Mouse (Mus musculus) intestine, embryonic 14.5 days (tissue): ENCODE measurements around the gene Aven. TPM values are rescaled to one million over a fixed set of nuclear protein-coding genes. Genes with fewer than 3 reads are reported as not detected.

Experiments used
- ATAC-seq: fragments of 200-750 bp; cut with Nextera tagmentation; replicated peaks from 2 replicates; pipeline ENCODE4 v1.8.0; 2017; ENCODE audit warnings: low read depth, moderate number of reproducible peaks, moderate TSS enrichment, moderate library complexity; ENCODE audit not compliant: low FRiP score, low TSS enrichment
- DNase-seq: peaks from one replicate; pipeline ENCODE4 v3.0.0-alpha.2; 2018; ENCODE audit warnings: low spot score
- H3K27ac ChIP-seq: fragments of 300-500 bp; sonication (generic); 2 replicates; pipeline ENCODE4 v1.5.1; 2014; ENCODE audit warnings: low read depth, mild to moderate bottlenecking, control low read depth
- H3K27me3 ChIP-seq: fragments of 300-500 bp; sonication (generic); replicated peaks from 2 replicates; pipeline ENCODE4 v1.6.1; 2014; ENCODE audit warnings: low read length, control low read depth; ENCODE audit not compliant: control insufficient read depth, insufficient read depth
- H3K36me3 ChIP-seq: fragments of 300-500 bp; sonication (generic); 2 replicates; pipeline ENCODE4 v1.6.1; 2014; ENCODE audit warnings: low read length, control low read depth; ENCODE audit not compliant: control insufficient read depth, insufficient read depth
- H3K4me1 ChIP-seq: fragments of 300-500 bp; sonication (generic); replicated peaks from 2 replicates; pipeline ENCODE4 v1.6.1; 2014; ENCODE audit warnings: low read length, control low read depth, mixed read lengths; ENCODE audit not compliant: control insufficient read depth, insufficient read depth
- H3K4me2 ChIP-seq: fragments of 300-500 bp; sonication (generic); 2 replicates; pipeline ENCODE4 v1.6.1; 2014; ENCODE audit warnings: low read length
- H3K4me3 ChIP-seq: fragments of 300-500 bp; sonication (generic); 2 replicates; pipeline ENCODE4 v1.5.1; 2014; ENCODE audit warnings: low read depth, low read length, control low read depth, mixed read lengths
- H3K9ac ChIP-seq: fragments of 300-500 bp; sonication (generic); 2 replicates; pipeline ENCODE4 v1.6.1; 2014; ENCODE audit warnings: mild to moderate bottlenecking, low read length
- H3K9me3 ChIP-seq: fragments of 300-500 bp; sonication (generic); 2 replicates; pipeline ENCODE4 v1.6.1; 2016; ENCODE audit warnings: low read length, control low read depth; ENCODE audit not compliant: control insufficient read depth
- WGBS: fragments of 180-500 bp; shearing (Covaris S2); extraction: QIAGEN DNeasy Blood & Tissue Kit; methylation state at CpG from one replicate; pipeline ENCODE4 v1.1.7; 2014; 5-methylcytosine and 5-hydroxymethylcytosine counted together
- polyA plus RNA-seq: library from polyadenylated mRNA; unstranded; fragments of >200 nt; fragmentation: Nextera tagmentation; extraction: Ambion mirVana; gene quantifications from 2 replicates; pipeline ENCODE4 v1.2.1, GENCODE M21; 2014

Gene Aven
- polyA plus RNA-seq, 1 experiment from 2014 or later, result 9.1 TPM

- Histone ChIP-seq H3K9me3 (no peaks in the 10 kb centered on the region), H3K9ac (no peak overlapping the region), H3K27me3 (no peaks in the 10 kb centered on the region), H3K4me2 (no peak overlapping the region), H3K4me3 (no peak overlapping the region), H3K27ac (no peak overlapping the region), H3K4me1 (0 out of 2 replicates have a peak, but pooled peaks cover 5% of the 10 kb centered on the region), H3K36me3 (no peaks in the 10 kb centered on the region)
- no peak for DNase-seq
- no peak for ATAC-seq
Observed at GRCm38 (mm10) chr2:112518541-112518940, 25.8 kb downstream of the Aven start.

GRCm38 (mm10) chr2:112520526-112521482 is 28.0 kb downstream of the Aven start:
- WGBS, result 86% methylated on average over 4 of the region's 4 CpGs
- Histone ChIP-seq H3K4me3 (no peak overlapping the region), H3K27ac (no peak overlapping the region), H3K9ac (no peak overlapping the region), H3K4me2 (no peak overlapping the region), H3K9me3 (no peaks in the 10 kb centered on the region), H3K36me3 (no peaks in the 10 kb centered on the region), H3K4me1 (0 out of 2 replicates have a peak, but pooled peaks cover 1% of the 10 kb centered on the region), H3K27me3 (no peaks in the 10 kb centered on the region)
- DNase-seq (no peak), ATAC-seq (no peak)

- WGBS, result 85% methylated on average over 3 of the region's 3 CpGs
- Histone ChIP-seq H3K9me3 (no peaks in the 10 kb centered on the region), H3K9ac (no peak overlapping the region)
Observed at GRCm38 (mm10) chr2:112526933-112527332, 34.2 kb downstream of the Aven start.

GRCm38 (mm10) chr2:112532812-112533496 is 40.2 kb downstream of the Aven start:
- no peak overlapping the region for H3K9ac ChIP-seq
- ATAC-seq (0 out of 2 replicates have a peak, but pooled peaks have one; percentile 19), DNase-seq (no peak)
- H3K9me3 ChIP-seq, result no peaks in the 10 kb centered on the region
- no peaks in the 10 kb centered on the region for H3K36me3 ChIP-seq
- H3K4me1 ChIP-seq, result peaks cover 6% of the 10 kb centered on the region; the same call in 1 of the 2 replicates
- WGBS, result 51% methylated on average over 10 of the region's 10 CpGs
- no peak overlapping the region for H3K4me2 ChIP-seq
- H3K4me3 ChIP-seq, result no peak overlapping the region
- no peaks in the 10 kb centered on the region for H3K27me3 ChIP-seq
- H3K27ac ChIP-seq, result no peak overlapping the region

More at GRCm38 (mm10) chr2:112526933-112527332, 34.2 kb downstream of the Aven start:
- H3K27me3 ChIP-seq, result no peaks in the 10 kb centered on the region
- DNase-seq, result no peak
- no peak for ATAC-seq
- H3K4me2 ChIP-seq, result no peak overlapping the region
- no peaks in the 10 kb centered on the region for H3K4me1 ChIP-seq
- no peaks in the 10 kb centered on the region for H3K36me3 ChIP-seq
- H3K4me3 ChIP-seq, result no peak overlapping the region
- no peak overlapping the region for H3K27ac ChIP-seq

GRCm38 (mm10) chr2:112534677-112535222 is 42.0 kb downstream of the Aven start:
- H3K9ac ChIP-seq, result no peak overlapping the region
- no peak overlapping the region for H3K4me2 ChIP-seq
- H3K4me3 ChIP-seq, result no peak overlapping the region
- peaks cover 6% of the 10 kb centered on the region; the same call in 1 of the 2 replicates for H3K4me1 ChIP-seq
- ATAC-seq (no peak), DNase-seq (no peak)
- H3K27me3 ChIP-seq, result no peaks in the 10 kb centered on the region
- H3K27ac ChIP-seq, result no peak overlapping the region
- WGBS, result 55% methylated on average over 14 of the region's 14 CpGs
- no peaks in the 10 kb centered on the region for H3K36me3 ChIP-seq
- H3K9me3 ChIP-seq, result no peaks in the 10 kb centered on the region

GRCm38 (mm10) chr2:112538783-112539182 is 46.0 kb downstream of the Aven start:
- Histone ChIP-seq H3K4me1 (no peaks in the 10 kb centered on the region; the same call in 1 of the 2 replicates), H3K27me3 (no peaks in the 10 kb centered on the region), H3K9ac (no peak overlapping the region), H3K27ac (no peak overlapping the region), H3K9me3 (no peaks in the 10 kb centered on the region), H3K4me3 (no peak overlapping the region), H3K4me2 (no peak overlapping the region), H3K36me3 (no peaks in the 10 kb centered on the region)
- DNase-seq (no peak), ATAC-seq (no peak)
- 97% methylated on average over 1 of the region's 1 CpGs for WGBS

- Histone ChIP-seq H3K9ac (no peak overlapping the region), H3K4me2 (no peak overlapping the region), H3K36me3 (no peaks in the 10 kb centered on the region), H3K4me3 (no peak overlapping the region), H3K27ac (no peak overlapping the region), H3K27me3 (no peaks in the 10 kb centered on the region), H3K9me3 (no peaks in the 10 kb centered on the region), H3K4me1 (no peaks in the 10 kb centered on the region; the same call in 1 of the 2 replicates)
- DNase-seq, result no peak
- WGBS, result 88% methylated on average over 5 of the region's 5 CpGs
- ATAC-seq, result no peak
Observed at GRCm38 (mm10) chr2:112541695-112542285, 49.0 kb downstream of the Aven start.

- Histone ChIP-seq H3K9ac (no peak overlapping the region), H3K4me2 (no peak overlapping the region), H3K27me3 (no peaks in the 10 kb centered on the region), H3K27ac (no peak overlapping the region), H3K36me3 (no peaks in the 10 kb centered on the region), H3K9me3 (no peaks in the 10 kb centered on the region), H3K4me1 (no peaks in the 10 kb centered on the region), H3K4me3 (no peak overlapping the region)
- ATAC-seq (no peak), DNase-seq (no peak)
- WGBS, result 91% methylated on average over 10 of the region's 10 CpGs
Observed at GRCm38 (mm10) chr2:112556527-112556926, 63.8 kb downstream of the Aven start.
